Mouse (Mus musculus) stomach, embryonic 14.5 days (tissue): Measurements from ENCODE around the gene Yap1. TPM values are rescaled to one million over a fixed set of nuclear protein-coding genes. Genes with fewer than 3 reads are reported as not detected.

Experiments
- polyA plus RNA-seq: library from polyadenylated mRNA; unstranded; fragments of >200 nt; fragmentation: Nextera tagmentation; extraction: Ambion mirVana; gene quantifications from 2 replicates; pipeline ENCODE4 v1.2.1, GENCODE M21; 2014

Yap1 gene
- polyA plus RNA-seq, 1 experiment from 2014 or later, result 35.1 TPM

Other genes starting within 250 kb of the Yap1 start
- gene Tmem123, start 240.6 kb downstream of the Yap1 start, polyA plus RNA-seq, result 148 and 155 TPM in 2 replicates
- gene Birc2, start 167.5 kb downstream of the Yap1 start, polyA plus RNA-seq, result 50.3 and 53.9 TPM in 2 replicates
- gene Birc3, start 131.4 kb downstream of the Yap1 start, polyA plus RNA-seq, result 7.7 and 8.4 TPM in 2 replicates
- 12.0 and 13.8 TPM in 2 replicates for gene Cfap300, start 38.2 kb upstream of the Yap1 start, polyA plus RNA-seq
- gene Cep126, start 129.7 kb upstream of the Yap1 start, polyA plus RNA-seq, result 3.6 and 3.7 TPM in 2 replicates